Mouse (Mus musculus): ENCODE measurements at regions not wholly inside any gene's neighbourhood (a gene's known extent, or its start where the extent isn't known, plus 50 kb on each side); places are given as distances from the start of the nearest gene placed in this dataset.

GRCm38 (mm10) chr2:72753788-72754713 is 226.2 kb downstream of the Sp3 start:
- TF ChIP-seq CTCF (IDR thresholded peaks at IDR 0.05; ENCODE audit: control insufficient read depth, insufficient read depth, insufficient replicate concordance, low read depth, low read length) (no peak), POLR2A (IDR thresholded peaks at IDR 0.05; ENCODE audit: control insufficient read depth, low read depth, low read length) (no peak)

All from testis, adult 2 months (tissue).